Mouse (Mus musculus): ENCODE data around the gene Vps26a. TPM values are rescaled to one million over a fixed set of nuclear protein-coding genes. Genes with fewer than 3 reads are reported as not detected.

Gene Vps26a
- polyA plus RNA-seq, 1 experiment: 5.6 TPM

GRCm38 (mm10) chr10:62521763-62522162, 35.2 kb upstream of the Vps26a start:
- H3K27me3 ChIP-seq (ENCODE audit: control insufficient read depth, insufficient read depth, low read length): no peaks in the 10 kb centered on the region
- WGBS: 74% methylated on average over 4 of the region's 4 CpGs
- TF ChIP-seq CTCF (IDR thresholded peaks at IDR 0.05; ENCODE audit: extremely low read depth, insufficient read depth, insufficient read length, insufficient replicate concordance): no peak
- no peak for TF ChIP-seq POLR2A (IDR thresholded peaks at IDR 0.05; ENCODE audit: low read depth, low read length)
- no peak for DNase-seq (ENCODE audit: low read depth in 1 of 2, low spot score in 2 of 2)
- H3K27ac ChIP-seq (ENCODE audit: insufficient read depth, low read length): no peak overlapping the region
- H3K4me1 ChIP-seq (ENCODE audit: control insufficient read depth, insufficient read depth, insufficient read length): no peaks in the 10 kb centered on the region
- H3K36me3 ChIP-seq (ENCODE audit: control insufficient read depth, insufficient read depth, low read length): no peaks in the 10 kb centered on the region
- H3K4me3 ChIP-seq (ENCODE audit: extremely low read depth, insufficient read depth, insufficient read length): no peak overlapping the region

GRCm38 (mm10) chr10:62520911-62521310, 34.3 kb upstream of the Vps26a start:
- no peak for TF ChIP-seq CTCF (IDR thresholded peaks at IDR 0.05; ENCODE audit: extremely low read depth, insufficient read depth, insufficient read length, insufficient replicate concordance)
- no peak for TF ChIP-seq POLR2A (IDR thresholded peaks at IDR 0.05; ENCODE audit: low read depth, low read length)
- no peak overlapping the region for H3K4me3 ChIP-seq (ENCODE audit: extremely low read depth, insufficient read depth, insufficient read length)
- 83% methylated on average over 2 of the region's 2 CpGs for WGBS
- no peak overlapping the region for H3K27ac ChIP-seq (ENCODE audit: insufficient read depth, low read length)
- DNase-seq (ENCODE audit: low read depth in 1 of 2, low spot score in 2 of 2): no peak
- H3K36me3 ChIP-seq (ENCODE audit: control insufficient read depth, insufficient read depth, low read length): no peaks in the 10 kb centered on the region
- no peaks in the 10 kb centered on the region for H3K4me1 ChIP-seq (ENCODE audit: control insufficient read depth, insufficient read depth, insufficient read length)
- no peaks in the 10 kb centered on the region for H3K27me3 ChIP-seq (ENCODE audit: control insufficient read depth, insufficient read depth, low read length)

- H3K27me3 ChIP-seq (ENCODE audit: control insufficient read depth, insufficient read depth, low read length): no peaks in the 10 kb centered on the region
- TF ChIP-seq POLR2A (IDR thresholded peaks at IDR 0.05; ENCODE audit: low read depth, low read length) (no peak), CTCF (IDR thresholded peaks at IDR 0.05; ENCODE audit: extremely low read depth, insufficient read depth, insufficient read length, insufficient replicate concordance) (no peak)
- 73% methylated on average over 6 of the region's 6 CpGs for WGBS
These were observed 30.9 kb upstream of the Vps26a start for GRCm38 (mm10) chr10:62517511-62517910.

GRCm38 (mm10) chr10:62512855-62513254, 26.2 kb upstream of the Vps26a start:
- H3K4me1 ChIP-seq (ENCODE audit: control insufficient read depth, insufficient read depth, insufficient read length): peaks cover 16% of the 10 kb centered on the region
- no peak overlapping the region for H3K4me3 ChIP-seq (ENCODE audit: extremely low read depth, insufficient read depth, insufficient read length)
- WGBS: 65% methylated on average over 4 of the region's 4 CpGs
- H3K27me3 ChIP-seq (ENCODE audit: control insufficient read depth, insufficient read depth, low read length): no peaks in the 10 kb centered on the region
- no peaks in the 10 kb centered on the region for H3K36me3 ChIP-seq (ENCODE audit: control insufficient read depth, insufficient read depth, low read length)
- peak in 1 of 2 experiments; percentile 31 for DNase-seq (ENCODE audit: low read depth in 1 of 2, low spot score in 2 of 2)
- TF ChIP-seq CTCF (IDR thresholded peaks at IDR 0.05; ENCODE audit: extremely low read depth, insufficient read depth, insufficient read length, insufficient replicate concordance) (no peak), POLR2A (IDR thresholded peaks at IDR 0.05; ENCODE audit: low read depth, low read length) (no peak)
- H3K27ac ChIP-seq (ENCODE audit: insufficient read depth, low read length): peak overlapping the region; percentile 19

More at GRCm38 (mm10) chr10:62517511-62517910, 30.9 kb upstream of the Vps26a start:
- Histone ChIP-seq H3K36me3 (ENCODE audit: control insufficient read depth, insufficient read depth, low read length) (no peaks in the 10 kb centered on the region), H3K27ac (ENCODE audit: insufficient read depth, low read length) (no peak overlapping the region), H3K4me1 (ENCODE audit: control insufficient read depth, insufficient read depth, insufficient read length) (peaks cover 7% of the 10 kb centered on the region; the same call in 1 of the 2 replicates), H3K4me3 (ENCODE audit: extremely low read depth, insufficient read depth, insufficient read length) (no peak overlapping the region)
- no peak for DNase-seq (ENCODE audit: low read depth in 1 of 2, low spot score in 2 of 2)

- no peaks in the 10 kb centered on the region for H3K27me3 ChIP-seq (ENCODE audit: control insufficient read depth, insufficient read depth, low read length)
- TF ChIP-seq POLR2A (IDR thresholded peaks at IDR 0.05; ENCODE audit: low read depth, low read length) (no peak), CTCF (IDR thresholded peaks at IDR 0.05; ENCODE audit: extremely low read depth, insufficient read depth, insufficient read length, insufficient replicate concordance) (no peak)
- DNase-seq (ENCODE audit: low read depth in 1 of 2, low spot score in 2 of 2): no peak
- peaks cover 16% of the 10 kb centered on the region for H3K4me1 ChIP-seq (ENCODE audit: control insufficient read depth, insufficient read depth, insufficient read length)
- H3K36me3 ChIP-seq (ENCODE audit: control insufficient read depth, insufficient read depth, low read length): no peaks in the 10 kb centered on the region
- H3K27ac ChIP-seq (ENCODE audit: insufficient read depth, low read length): 0 out of 2 replicates have a peak overlapping the region, but pooled peaks have one; percentile 17
- H3K4me3 ChIP-seq (ENCODE audit: extremely low read depth, insufficient read depth, insufficient read length): no peak overlapping the region
- 28% methylated on average over 6 of the region's 6 CpGs for WGBS
These were observed 24.9 kb upstream of the Vps26a start for GRCm38 (mm10) chr10:62511528-62511927.

GRCm38 (mm10) chr10:62509032-62509656, 22.5 kb upstream of the Vps26a start:
- Histone ChIP-seq H3K27ac (ENCODE audit: insufficient read depth, low read length) (peak overlapping the region; percentile 97), H3K36me3 (ENCODE audit: control insufficient read depth, insufficient read depth, low read length) (no peaks in the 10 kb centered on the region), H3K4me3 (ENCODE audit: extremely low read depth, insufficient read depth, insufficient read length) (no peak overlapping the region), H3K27me3 (ENCODE audit: control insufficient read depth, insufficient read depth, low read length) (no peaks in the 10 kb centered on the region), H3K4me1 (ENCODE audit: control insufficient read depth, insufficient read depth, insufficient read length) (peaks cover 21% of the 10 kb centered on the region)
- 64% methylated on average over 11 of the region's 11 CpGs for WGBS
- TF ChIP-seq CTCF (IDR thresholded peaks at IDR 0.05; ENCODE audit: extremely low read depth, insufficient read depth, insufficient read length, insufficient replicate concordance): no peak
- no peak for TF ChIP-seq POLR2A (IDR thresholded peaks at IDR 0.05; ENCODE audit: low read depth, low read length)
- no peak for DNase-seq (ENCODE audit: low read depth in 1 of 2, low spot score in 2 of 2)

- peaks cover 19% of the 10 kb centered on the region for H3K4me1 ChIP-seq (ENCODE audit: control insufficient read depth, insufficient read depth, insufficient read length)
- H3K27me3 ChIP-seq (ENCODE audit: control insufficient read depth, insufficient read depth, low read length): no peaks in the 10 kb centered on the region
- TF ChIP-seq POLR2A (IDR thresholded peaks at IDR 0.05; ENCODE audit: low read depth, low read length) (no peak), CTCF (IDR thresholded peaks at IDR 0.05; ENCODE audit: extremely low read depth, insufficient read depth, insufficient read length, insufficient replicate concordance) (no peak)
- WGBS: 3% methylated on average over 11 of the region's 11 CpGs
- H3K4me3 ChIP-seq (ENCODE audit: extremely low read depth, insufficient read depth, insufficient read length): peak overlapping the region; percentile 86
- DNase-seq (ENCODE audit: low read depth in 1 of 2, low spot score in 2 of 2): no peak
- H3K27ac ChIP-seq (ENCODE audit: insufficient read depth, low read length): peak overlapping the region; percentile 97
- H3K36me3 ChIP-seq (ENCODE audit: control insufficient read depth, insufficient read depth, low read length): no peaks in the 10 kb centered on the region
These were observed 21.9 kb upstream of the Vps26a start for GRCm38 (mm10) chr10:62508459-62508858.

All from spleen, adult 2 months (tissue).